Comparison of ENCODE assay signal across 18 mouse cellular contexts in genomic region chr1:27616250-27616649, GRCm38 (mm10).
"Had no signal": no experiment of that assay in that cellular context is flagged by ENCODE, and none has a peak within 500 bp of the region (broad histone marks: within the 10 kb centered on the region; RNA-seq: fewer than 3 reads in every experiment).

No protein-coding gene starts in this region.

- DNase-seq: lung, adult 2 months; lung, postnatal 10 days; lung, postnatal 4 days; midbrain, embryonic 14.5 days; retina, postnatal 1 day; right cerebral cortex, adult 18-20 months; right cerebral cortex, postnatal 25 days; right cerebral cortex, postnatal 4 days; spleen, adult 18-20 months; thymus, adult 18-20 months; thymus, postnatal 14 days; thymus, postnatal 36 days had no signal

- H3K4me1 ChIP-seq: midbrain, embryonic 10.5 days; midbrain, embryonic 12.5 days; neural tube, embryonic 13.5 days; neural tube, embryonic 15.5 days had no signal

- H3K36me3 ChIP-seq: midbrain, embryonic 10.5 days; midbrain, embryonic 12.5 days; neural tube, embryonic 13.5 days; neural tube, embryonic 15.5 days had no signal

- H3K27me3 ChIP-seq: midbrain, embryonic 12.5 days; neural tube, embryonic 13.5 days; neural tube, embryonic 15.5 days had no signal

- H3K9me3 ChIP-seq: midbrain, embryonic 10.5 days; midbrain, embryonic 12.5 days; neural tube, embryonic 13.5 days; neural tube, embryonic 15.5 days had no signal

- H3K27ac ChIP-seq: midbrain, embryonic 10.5 days; midbrain, embryonic 12.5 days; neural tube, embryonic 13.5 days; neural tube, embryonic 15.5 days had no signal

- H3K4me2 ChIP-seq: midbrain, embryonic 12.5 days; neural tube, embryonic 13.5 days; neural tube, embryonic 15.5 days had no signal

- H3K4me3 ChIP-seq: midbrain, embryonic 10.5 days; midbrain, embryonic 12.5 days; myocyte; neural tube, embryonic 13.5 days; neural tube, embryonic 15.5 days had no signal

- H3K9ac ChIP-seq: midbrain, embryonic 12.5 days; neural tube, embryonic 13.5 days; neural tube, embryonic 15.5 days had no signal

- ATAC-seq: midbrain, embryonic 16.5 days had no signal
